Mouse (Mus musculus): ENCODE measurements at regions not wholly inside any gene's neighbourhood (a gene's known extent, or its start where the extent isn't known, plus 50 kb on each side); places are given as distances from the start of the nearest gene placed in this dataset.

- Histone ChIP-seq H3K27ac (ENCODE audit: low read length) (no peak overlapping the region), H3K4me2 (ENCODE audit: low read depth, low read length) (no peak overlapping the region), H3K27me3 (replicated peaks; ENCODE audit: control insufficient read depth, insufficient read depth, low read length) (no peaks in the 10 kb centered on the region), H3K36me3 (ENCODE audit: control insufficient read depth, insufficient read depth, low read length) (no peaks in the 10 kb centered on the region), H3K4me1 (ENCODE audit: control insufficient read depth, insufficient read depth, low read length) (peaks cover 20% of the 10 kb centered on the region), H3K9ac (ENCODE audit: low read depth, low read length) (no peak overlapping the region), H3K4me3 (ENCODE audit: low read length) (no peak overlapping the region), H3K9me3 (ENCODE audit: control insufficient read depth, low read length) (no peaks in the 10 kb centered on the region)
- WGBS: 81% methylated on average over 12 of the region's 12 CpGs
- ATAC-seq: no peak
These were observed 61.4 kb upstream of the Map4k3 start for GRCm38 (mm10) chr17:80789706-80790105.

- no peak for ATAC-seq
- Histone ChIP-seq H3K4me2 (ENCODE audit: low read depth, low read length) (no peak overlapping the region), H3K27me3 (replicated peaks; ENCODE audit: control insufficient read depth, insufficient read depth, low read length) (no peaks in the 10 kb centered on the region), H3K4me3 (ENCODE audit: low read length) (no peak overlapping the region), H3K36me3 (ENCODE audit: control insufficient read depth, insufficient read depth, low read length) (no peaks in the 10 kb centered on the region), H3K9ac (ENCODE audit: low read depth, low read length) (no peak overlapping the region), H3K27ac (ENCODE audit: low read length) (no peak overlapping the region), H3K4me1 (ENCODE audit: control insufficient read depth, insufficient read depth, low read length) (peaks cover 22% of the 10 kb centered on the region), H3K9me3 (ENCODE audit: control insufficient read depth, low read length) (no peaks in the 10 kb centered on the region)
- WGBS: 80% methylated on average over 3 of the region's 3 CpGs
These were observed 60.7 kb upstream of the Map4k3 start for GRCm38 (mm10) chr17:80789000-80789399.

GRCm38 (mm10) chr17:80786858-80787257 is 58.6 kb upstream of the Map4k3 start:
- H3K27ac ChIP-seq (ENCODE audit: low read length): peak overlapping the region; percentile 88
- peak; percentile 90 for ATAC-seq
- 28% methylated on average over 2 of the region's 2 CpGs for WGBS
- no peak overlapping the region for H3K4me3 ChIP-seq (ENCODE audit: low read length)
- no peaks in the 10 kb centered on the region for H3K9me3 ChIP-seq (ENCODE audit: control insufficient read depth, low read length)
- H3K4me1 ChIP-seq (ENCODE audit: control insufficient read depth, insufficient read depth, low read length): peaks cover 30% of the 10 kb centered on the region
- no peak overlapping the region for H3K9ac ChIP-seq (ENCODE audit: low read depth, low read length)
- no peak overlapping the region for H3K4me2 ChIP-seq (ENCODE audit: low read depth, low read length)
- no peaks in the 10 kb centered on the region for H3K36me3 ChIP-seq (ENCODE audit: control insufficient read depth, insufficient read depth, low read length)
- H3K27me3 ChIP-seq (replicated peaks; ENCODE audit: control insufficient read depth, insufficient read depth, low read length): no peaks in the 10 kb centered on the region

- no peak overlapping the region for H3K9ac ChIP-seq (ENCODE audit: low read depth, low read length)
- H3K4me2 ChIP-seq (ENCODE audit: low read depth, low read length): no peak overlapping the region
- H3K27ac ChIP-seq (ENCODE audit: low read length): peak overlapping the region; percentile 88
- no peaks in the 10 kb centered on the region for H3K9me3 ChIP-seq (ENCODE audit: control insufficient read depth, low read length)
- WGBS: 44% methylated on average over 8 of the region's 8 CpGs
- H3K4me1 ChIP-seq (ENCODE audit: control insufficient read depth, insufficient read depth, low read length): peaks cover 33% of the 10 kb centered on the region
- peak; percentile 51 for ATAC-seq
- no peaks in the 10 kb centered on the region for H3K36me3 ChIP-seq (ENCODE audit: control insufficient read depth, insufficient read depth, low read length)
- no peak overlapping the region for H3K4me3 ChIP-seq (ENCODE audit: low read length)
- H3K27me3 ChIP-seq (replicated peaks; ENCODE audit: control insufficient read depth, insufficient read depth, low read length): no peaks in the 10 kb centered on the region
These were observed 58.0 kb upstream of the Map4k3 start for GRCm38 (mm10) chr17:80786061-80786851.

- Histone ChIP-seq H3K36me3 (ENCODE audit: control insufficient read depth, insufficient read depth, low read length) (no peaks in the 10 kb centered on the region), H3K9me3 (ENCODE audit: control insufficient read depth, low read length) (no peaks in the 10 kb centered on the region), H3K4me2 (ENCODE audit: low read depth, low read length) (no peak overlapping the region), H3K27me3 (replicated peaks; ENCODE audit: control insufficient read depth, insufficient read depth, low read length) (no peaks in the 10 kb centered on the region), H3K4me1 (ENCODE audit: control insufficient read depth, insufficient read depth, low read length) (peaks cover 33% of the 10 kb centered on the region), H3K27ac (ENCODE audit: low read length) (peak overlapping the region; percentile 88; the same call in 1 of the 2 replicates), H3K4me3 (ENCODE audit: low read length) (no peak overlapping the region), H3K9ac (ENCODE audit: low read depth, low read length) (no peak overlapping the region)
- ATAC-seq: no peak
- 75% methylated on average over 8 of the region's 8 CpGs for WGBS
These were observed 57.2 kb upstream of the Map4k3 start for GRCm38 (mm10) chr17:80785476-80785875.

GRCm38 (mm10) chr17:80785049-80785448 is 56.8 kb upstream of the Map4k3 start:
- H3K27ac ChIP-seq (ENCODE audit: low read length): peak overlapping the region; percentile 10; the same call in 1 of the 2 replicates
- H3K36me3 ChIP-seq (ENCODE audit: control insufficient read depth, insufficient read depth, low read length): no peaks in the 10 kb centered on the region
- no peaks in the 10 kb centered on the region for H3K27me3 ChIP-seq (replicated peaks; ENCODE audit: control insufficient read depth, insufficient read depth, low read length)
- H3K9ac ChIP-seq (ENCODE audit: low read depth, low read length): no peak overlapping the region
- ATAC-seq: no peak
- 35% methylated on average over 4 of the region's 4 CpGs for WGBS
- no peak overlapping the region for H3K4me3 ChIP-seq (ENCODE audit: low read length)
- H3K9me3 ChIP-seq (ENCODE audit: control insufficient read depth, low read length): no peaks in the 10 kb centered on the region
- H3K4me2 ChIP-seq (ENCODE audit: low read depth, low read length): no peak overlapping the region
- H3K4me1 ChIP-seq (ENCODE audit: control insufficient read depth, insufficient read depth, low read length): peaks cover 33% of the 10 kb centered on the region

- ATAC-seq: peak; percentile 64
- Histone ChIP-seq H3K4me2 (ENCODE audit: low read depth, low read length) (no peak overlapping the region), H3K4me1 (ENCODE audit: control insufficient read depth, insufficient read depth, low read length) (peaks cover 31% of the 10 kb centered on the region)
These were observed 53.9 kb upstream of the Map4k3 start for GRCm38 (mm10) chr17:80782233-80782632.

GRCm38 (mm10) chr17:80781621-80782020 is 53.3 kb upstream of the Map4k3 start:
- 90% methylated on average over 12 of the region's 12 CpGs for WGBS
- ATAC-seq: no peak

More at GRCm38 (mm10) chr17:80782233-80782632, 53.9 kb upstream of the Map4k3 start:
- no peaks in the 10 kb centered on the region for H3K27me3 ChIP-seq (replicated peaks; ENCODE audit: control insufficient read depth, insufficient read depth, low read length)
- H3K9ac ChIP-seq (ENCODE audit: low read depth, low read length): no peak overlapping the region
- no peaks in the 10 kb centered on the region for H3K36me3 ChIP-seq (ENCODE audit: control insufficient read depth, insufficient read depth, low read length)
- no peak overlapping the region for H3K27ac ChIP-seq (ENCODE audit: low read length)
- no peak overlapping the region for H3K4me3 ChIP-seq (ENCODE audit: low read length)
- H3K9me3 ChIP-seq (ENCODE audit: control insufficient read depth, low read length): no peaks in the 10 kb centered on the region
- WGBS: 15% methylated on average over 1 of the region's 1 CpGs

GRCm38 (mm10) chr17:80780303-80780702 is 52.0 kb upstream of the Map4k3 start:
- ATAC-seq: no peak
- no peaks in the 10 kb centered on the region for H3K27me3 ChIP-seq (replicated peaks; ENCODE audit: control insufficient read depth, insufficient read depth, low read length)
- no peak overlapping the region for H3K4me3 ChIP-seq (ENCODE audit: low read length)
- no peaks in the 10 kb centered on the region for H3K36me3 ChIP-seq (ENCODE audit: control insufficient read depth, insufficient read depth, low read length)
- H3K27ac ChIP-seq (ENCODE audit: low read length): 0 out of 2 replicates have a peak overlapping the region, but pooled peaks have one; percentile 5
- H3K9ac ChIP-seq (ENCODE audit: low read depth, low read length): no peak overlapping the region
- 58% methylated on average over 7 of the region's 7 CpGs for WGBS
- no peak overlapping the region for H3K4me2 ChIP-seq (ENCODE audit: low read depth, low read length)
- H3K4me1 ChIP-seq (ENCODE audit: control insufficient read depth, insufficient read depth, low read length): peaks cover 18% of the 10 kb centered on the region
- no peaks in the 10 kb centered on the region for H3K9me3 ChIP-seq (ENCODE audit: control insufficient read depth, low read length)

More at GRCm38 (mm10) chr17:80781621-80782020, 53.3 kb upstream of the Map4k3 start:
- H3K4me1 ChIP-seq (ENCODE audit: control insufficient read depth, insufficient read depth, low read length): peaks cover 26% of the 10 kb centered on the region
- H3K9me3 ChIP-seq (ENCODE audit: control insufficient read depth, low read length): no peaks in the 10 kb centered on the region
- no peak overlapping the region for H3K27ac ChIP-seq (ENCODE audit: low read length)
- no peak overlapping the region for H3K4me3 ChIP-seq (ENCODE audit: low read length)
- H3K27me3 ChIP-seq (replicated peaks; ENCODE audit: control insufficient read depth, insufficient read depth, low read length): no peaks in the 10 kb centered on the region
- no peaks in the 10 kb centered on the region for H3K36me3 ChIP-seq (ENCODE audit: control insufficient read depth, insufficient read depth, low read length)
- no peak overlapping the region for H3K4me2 ChIP-seq (ENCODE audit: low read depth, low read length)
- no peak overlapping the region for H3K9ac ChIP-seq (ENCODE audit: low read depth, low read length)

Data from intestine, embryonic 16.5 days (tissue).